ENCODE assay signal across 21 mouse cellular contexts in genomic region chr17:87507848-87508247, GRCm38 (mm10).
DNase-seq lines count a peak whose midpoint lies in the region.
"Had no signal": no experiment of that assay in that cellular context is flagged by ENCODE, and none has a peak within 500 bp of the region (broad histone marks: within the 10 kb centered on the region; RNA-seq: fewer than 3 reads in every experiment).

No protein-coding gene starts in this region.

- peaks cover 33% of the 10 kb centered on the region for H3K4me1 ChIP-seq in limb, embryonic 10.5 days

- H3K36me3 ChIP-seq in limb, embryonic 10.5 days, result no peaks in the 10 kb centered on the region
- H3K36me3 ChIP-seq: embryonic facial prominence, embryonic 12.5 days; hindbrain, embryonic 12.5 days; midbrain, embryonic 13.5 days had no signal

- H3K27me3 ChIP-seq in limb, embryonic 10.5 days (ENCODE audit: low read depth, poor library complexity, severe bottlenecking), result no peaks in the 10 kb centered on the region
- H3K27me3 ChIP-seq: embryonic facial prominence, embryonic 12.5 days; hindbrain, embryonic 12.5 days; midbrain, embryonic 13.5 days had no signal

- H3K27ac ChIP-seq in limb, embryonic 10.5 days, result 0 out of 2 replicates have a peak overlapping the region, but pooled peaks have one; percentile 7
- H3K27ac ChIP-seq: embryonic facial prominence, embryonic 12.5 days; hindbrain, embryonic 12.5 days; layer of hippocampus, adult 2 months; liver, embryonic 14.5 days; midbrain, embryonic 13.5 days had no signal

- DNase-seq in gastrocnemius, adult 18-20 months (ENCODE audit: low spot score), result peak; percentile 57
- no peak for DNase-seq in gastrocnemius, postnatal 10 days
- peak; percentile 30 to 58 for DNase-seq in lung, adult 18-20 months
- DNase-seq in lung, postnatal 25 days (ENCODE audit: low spot score), result no peak
- DNase-seq in gastrocnemius, postnatal 25 days, result peak; percentile 52
- DNase-seq in limb, embryonic 10.5 days (ENCODE audit: low spot score), result no peak
- no peak for DNase-seq in testis, postnatal 10 days (ENCODE audit: low spot score)
- DNase-seq in B cell, adult 2 months, result no peak
- DNase-seq: adrenal gland, postnatal 10 days; forebrain, postnatal 0 days; heart, postnatal 10 days; kidney, postnatal 10 days; layer of hippocampus, postnatal 36 days; spleen, adult 18-20 months had no signal

- WGBS in limb, embryonic 10.5 days, result 42% methylated on average over 8 of the region's 8 CpGs

- H3K4me3 ChIP-seq in limb, embryonic 10.5 days, result no peak overlapping the region
- H3K4me3 ChIP-seq: embryonic facial prominence, embryonic 12.5 days; erythroblast, embryonic 14.5 days; hindbrain, embryonic 12.5 days; layer of hippocampus, adult 2 months; midbrain, embryonic 13.5 days; myocyte had no signal

- H3K9me3 ChIP-seq in limb, embryonic 10.5 days (replicated peaks), result no peaks in the 10 kb centered on the region
- H3K9me3 ChIP-seq: embryonic facial prominence, embryonic 12.5 days; hindbrain, embryonic 12.5 days; midbrain, embryonic 13.5 days had no signal

Comparison
In these comparisons a context has a peak if more than half of its experiments do, and no peak if none do; other contexts are left out.
1. DNase-seq: peak in gastrocnemius, adult 18-20 months (single experiment), lung, adult 18-20 months (2 of 2) and gastrocnemius, postnatal 25 days (single experiment); none in gastrocnemius, postnatal 10 days (single experiment), lung, postnatal 25 days (single experiment), limb, embryonic 10.5 days (single experiment), testis, postnatal 10 days (single experiment) and B cell, adult 2 months (0 of 2).